Comparison of ENCODE assay signal across 8 mouse cellular contexts in genomic region chr13:73936938-73937320, GRCm38 (mm10). TPM values are rescaled to one million over a fixed set of nuclear protein-coding genes. Genes with fewer than 3 reads are reported as not detected.
DNase-seq lines count a peak whose midpoint lies in the region; ATAC-seq and TF ChIP-seq lines count a peak whose summit lies in the region.

No protein-coding gene starts in this region.

- no peaks in the 10 kb centered on the region for H3K27me3 ChIP-seq in thymus, adult 2 months (ENCODE audit: control insufficient read depth, insufficient read depth, low read length)
- no peaks in the 10 kb centered on the region for H3K27me3 ChIP-seq in limb, embryonic 12.5 days
- H3K27me3 ChIP-seq in stomach, embryonic 15.5 days (replicated peaks), result no peaks in the 10 kb centered on the region

- H3K9ac ChIP-seq in limb, embryonic 12.5 days (replicated peaks), result peak overlapping the region; percentile 74
- peak overlapping the region; percentile 51 for H3K9ac ChIP-seq in stomach, embryonic 15.5 days

- DNase-seq in cerebellum, postnatal 4 days (ENCODE audit: low spot score in 2 of 2), result no peak
- no peak for DNase-seq in thymus, adult 2 months
- DNase-seq in thymus, postnatal 36 days, result no peak
- no peak for DNase-seq in urinary bladder, postnatal 25 days (ENCODE audit: low spot score)
- no peak for DNase-seq in cerebellum, adult 9-10 months

- H3K4me3 ChIP-seq in thymus, adult 2 months (ENCODE audit: control insufficient read depth, insufficient read depth, low read length), result peak overlapping the region; percentile 78
- peak overlapping the region; percentile 77 for H3K4me3 ChIP-seq in limb, embryonic 12.5 days (replicated peaks)
- peak overlapping the region; percentile 73 for H3K4me3 ChIP-seq in stomach, embryonic 15.5 days (replicated peaks)

- no peaks in the 10 kb centered on the region for H3K9me3 ChIP-seq in limb, embryonic 12.5 days
- no peaks in the 10 kb centered on the region for H3K9me3 ChIP-seq in stomach, embryonic 15.5 days

- peak overlapping the region; percentile 79 for H3K4me2 ChIP-seq in limb, embryonic 12.5 days
- H3K4me2 ChIP-seq in stomach, embryonic 15.5 days, result peak overlapping the region; percentile 57

- 15% methylated on average over 5 of the region's 5 CpGs for WGBS in thymus, adult 2 months
- 11% methylated on average over 5 of the region's 5 CpGs for WGBS in limb, embryonic 12.5 days
- 15% methylated on average over 5 of the region's 5 CpGs for WGBS in stomach, embryonic 15.5 days

- H3K27ac ChIP-seq in thymus, adult 2 months (ENCODE audit: control insufficient read depth, insufficient read depth, low read length), result no peak overlapping the region
- no peak overlapping the region; the same call in 1 of the 2 replicates for H3K27ac ChIP-seq in limb, embryonic 12.5 days
- no peak overlapping the region for H3K27ac ChIP-seq in stomach, embryonic 15.5 days

- TF ChIP-seq POLR2A in thymus, adult 2 months (IDR thresholded peaks at IDR 0.05; ENCODE audit: control insufficient read depth, extremely low read depth, insufficient read depth, low read length, poor library complexity), result no peak

- H3K4me1 ChIP-seq in thymus, adult 2 months (replicated peaks; ENCODE audit: control insufficient read depth, insufficient read depth, low read length), result peaks cover 11% of the 10 kb centered on the region
- H3K4me1 ChIP-seq in limb, embryonic 12.5 days (replicated peaks), result peaks cover 15% of the 10 kb centered on the region
- H3K4me1 ChIP-seq in stomach, embryonic 15.5 days, result peaks cover 12% of the 10 kb centered on the region; the same call in 1 of the 2 replicates

- ATAC-seq in cerebellum, adult (ENCODE audit: insufficient number of reproducible peaks, low FRiP score, low TSS enrichment), result peak; percentile 13; the same call in 1 of the 2 replicates
- peak; percentile 49 for ATAC-seq in limb, embryonic 12.5 days (ENCODE audit: insufficient number of reproducible peaks, insufficient read depth, low FRiP score, low TSS enrichment, low read depth)
- peak; percentile 4; the same call in 1 of the 2 replicates for ATAC-seq in stomach, embryonic 15.5 days (ENCODE audit: insufficient read depth, low FRiP score, low read depth)

- TF ChIP-seq CTCF in thymus, adult 2 months (IDR thresholded peaks at IDR 0.05; ENCODE audit: borderline replicate concordance, control insufficient read depth, extremely low read depth, insufficient read depth, low read length, poor library complexity), result no peak

- peaks cover 10% of the 10 kb centered on the region for H3K36me3 ChIP-seq in thymus, adult 2 months (ENCODE audit: control insufficient read depth, insufficient read depth, low read length)
- peaks cover 57% of the 10 kb centered on the region for H3K36me3 ChIP-seq in limb, embryonic 12.5 days
- peaks cover 6% of the 10 kb centered on the region for H3K36me3 ChIP-seq in stomach, embryonic 15.5 days

RNA-seq across cellular contexts. Expression of gene Trip13, which starts 0.7 kb away (rescaled TPM):
- 3.7 and 4.9 TPM in 2 replicates for polyA plus RNA-seq in thymus, adult 2 months (2012; rRNA removed)
- 49.5 and 57.6 TPM in 2 replicates for polyA plus RNA-seq in limb, embryonic 12.5 days (2016; fragmentation: Nextera tagmentation; extraction: Ambion mirVana)
- polyA plus RNA-seq in stomach, embryonic 15.5 days (2015; fragmentation: Nextera tagmentation; extraction: Ambion mirVana), result 32.8 and 35.9 TPM in 2 replicates

RNA-seq across cellular contexts. Expression of gene Brd9, which starts 0.7 kb away (rescaled TPM):
- polyA plus RNA-seq in thymus, adult 2 months (2012; rRNA removed), result 51.8 and 60.6 TPM in 2 replicates
- 59.7 and 66.7 TPM in 2 replicates for polyA plus RNA-seq in limb, embryonic 12.5 days (2016; fragmentation: Nextera tagmentation; extraction: Ambion mirVana)
- polyA plus RNA-seq in stomach, embryonic 15.5 days (2015; fragmentation: Nextera tagmentation; extraction: Ambion mirVana), result 41.7 and 43.9 TPM in 2 replicates

RNA-seq across cellular contexts. Expression of gene Zdhhc11, which starts 26.7 kb away (rescaled TPM):
- 0.08 TPM in 1 of 2 replicates, not detected in the other for polyA plus RNA-seq in thymus, adult 2 months (2012; rRNA removed)
- polyA plus RNA-seq in limb, embryonic 12.5 days (2016; fragmentation: Nextera tagmentation; extraction: Ambion mirVana), result not detected in 2 replicates
- polyA plus RNA-seq in stomach, embryonic 15.5 days (2015; fragmentation: Nextera tagmentation; extraction: Ambion mirVana), result not detected in 2 replicates
